Mouse (Mus musculus) gastrocnemius, adult 2 months (tissue): Measurements from ENCODE around the gene Lamb3. TPM values are rescaled to one million over a fixed set of nuclear protein-coding genes. Genes with fewer than 3 reads are reported as not detected.
"Not testable (repeated sequence)": the region's sequence is repeated elsewhere in the genome, so short reads cannot be mapped to it uniquely, and the experiment has no call there.

Experiments used
- DNase-seq: peaks from one replicate; pipeline ENCODE4 v3.0.0; 2022
- H3K27ac ChIP-seq: fragments of 200-600 bp; 2 replicates; pipeline ENCODE4 v1.8.1; 2022; ENCODE audit warnings: mild to moderate bottlenecking
- H3K4me3 ChIP-seq: fragments of 200-600 bp; 2 replicates; pipeline ENCODE4 v1.8.1; 2022; ENCODE audit warnings: mild to moderate bottlenecking, moderate library complexity
- CTCF ChIP-seq: fragments of 200-600 bp; IDR thresholded peaks from 2 replicates; pipeline ENCODE4 v1.8.1; 2022; ENCODE audit warnings: antibody characterized with exemption, mild to moderate bottlenecking, moderate library complexity
- intact Hi-C: fragments of 180-260 bp; cut with DNase I; formaldehyde crosslinking; loops from one replicate; pipeline ENCODE4 v1.15.1; 2025
- total RNA-seq, 2 experiments: library from RNA; stranded (reverse); gene quantifications; 2 replicates each; pipeline ENCODE4 v1.2.3; 2021

The Lamb3 gene
- total RNA-seq, 2 experiments from 2014 or later = 3.7 to 5.4 TPM

DNA sequence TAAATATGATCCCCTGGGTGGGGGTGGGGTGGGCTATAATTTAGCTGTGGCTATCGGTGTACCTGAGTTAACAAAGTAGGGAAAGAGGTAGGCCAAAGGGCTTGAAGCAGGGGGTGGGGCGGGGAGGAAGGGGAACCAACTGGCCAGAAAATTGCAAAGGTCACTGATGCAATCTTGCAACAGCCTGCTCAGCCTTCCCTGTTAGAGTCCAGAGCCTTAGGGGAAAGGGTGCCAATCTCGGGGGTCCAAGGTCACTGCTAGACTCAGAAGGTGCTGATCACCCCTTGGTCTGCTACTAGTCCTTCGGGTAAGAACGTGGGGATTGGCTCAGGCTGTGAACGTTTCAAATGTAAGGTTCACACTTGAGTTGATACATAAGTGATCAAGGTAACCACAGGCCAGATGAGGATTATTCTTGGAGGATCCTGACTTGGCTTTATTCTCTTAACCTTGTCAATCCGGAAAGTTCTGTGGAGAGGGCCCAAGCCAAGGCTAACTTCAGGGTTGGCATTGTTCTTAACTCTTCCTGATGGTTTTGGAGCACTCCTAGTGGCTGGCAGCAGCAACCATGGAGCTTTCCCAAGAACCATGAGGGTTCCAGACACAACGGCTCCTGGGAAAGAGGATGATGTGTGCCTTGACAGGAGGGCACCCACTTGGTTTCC lies 67.0 kb downstream of the Lamb3 start:
- DNase-seq = peak; percentile 34
- no peak overlapping the region for H3K4me3 ChIP-seq
- intact Hi-C loops = no loop called here
- TF ChIP-seq CTCF = no peak
- H3K27ac ChIP-seq = peak overlapping the region; percentile 74

DNA sequence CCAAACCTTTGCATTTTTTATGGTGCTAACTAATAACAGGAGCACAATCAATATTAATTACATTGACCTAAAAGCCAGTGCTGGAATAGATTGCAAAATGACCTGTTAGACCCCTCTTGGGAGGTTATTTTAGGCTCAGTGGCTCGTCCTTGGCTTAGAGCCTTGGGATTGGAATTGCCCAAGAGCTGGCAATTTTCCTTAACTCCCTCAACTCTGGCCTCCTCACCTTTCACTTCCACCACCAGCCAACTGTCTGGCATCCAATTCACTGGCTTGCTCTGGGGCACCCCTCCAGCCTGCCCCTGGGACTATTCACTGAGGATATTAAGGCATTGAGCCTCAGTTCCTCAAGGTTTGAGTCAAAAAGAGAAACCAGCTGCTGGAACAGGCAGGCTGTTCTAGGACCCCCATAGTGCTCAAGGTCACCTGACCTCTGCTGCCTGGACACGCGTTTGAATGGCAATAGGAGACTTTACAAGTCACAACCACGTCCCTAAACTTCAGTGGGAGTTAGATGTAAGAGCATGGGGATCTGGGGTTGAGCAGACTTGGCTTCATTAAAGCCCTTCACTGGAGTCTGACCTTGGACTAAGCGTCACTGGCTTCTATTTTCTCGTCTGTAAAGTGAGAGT lies 71.0 kb downstream of the Lamb3 start:
- peak; percentile 87 for DNase-seq
- Histone ChIP-seq H3K27ac (peak overlapping the region; percentile 83), H3K4me3 (no peak overlapping the region)
- TF ChIP-seq CTCF = no peak
- intact Hi-C loops = loop anchor here (1.0 kb wide), 1 partner anchor 35 kb away; no protein-coding TSS in a partner anchor

DNA sequence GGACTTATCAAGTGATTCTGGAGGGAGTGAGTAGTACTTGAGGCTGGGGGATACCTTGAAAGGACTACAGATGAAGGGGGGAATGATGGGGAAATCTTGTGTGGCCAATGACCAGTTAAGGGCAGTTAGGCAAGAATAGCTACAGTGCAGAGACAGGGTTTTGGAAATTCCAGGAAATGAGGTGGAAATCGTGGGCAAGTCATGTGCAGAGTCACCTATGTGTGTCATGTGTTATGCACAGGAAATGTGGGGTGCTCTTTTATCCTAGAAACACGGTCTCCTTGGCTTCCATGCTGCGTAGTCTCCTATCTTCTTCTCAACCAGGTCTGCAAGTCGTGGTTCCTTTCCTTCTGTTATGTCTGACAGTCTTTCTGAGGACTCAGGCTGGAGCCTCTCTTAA lies 72.0 kb downstream of the Lamb3 start:
- intact Hi-C loops = loop anchor here (1.0 kb wide), 1 partner anchor 34 kb away; no protein-coding TSS in a partner anchor
- Histone ChIP-seq H3K27ac (no peak overlapping the region), H3K4me3 (no peak overlapping the region)
- DNase-seq = no peak
- no peak for TF ChIP-seq CTCF

DNA sequence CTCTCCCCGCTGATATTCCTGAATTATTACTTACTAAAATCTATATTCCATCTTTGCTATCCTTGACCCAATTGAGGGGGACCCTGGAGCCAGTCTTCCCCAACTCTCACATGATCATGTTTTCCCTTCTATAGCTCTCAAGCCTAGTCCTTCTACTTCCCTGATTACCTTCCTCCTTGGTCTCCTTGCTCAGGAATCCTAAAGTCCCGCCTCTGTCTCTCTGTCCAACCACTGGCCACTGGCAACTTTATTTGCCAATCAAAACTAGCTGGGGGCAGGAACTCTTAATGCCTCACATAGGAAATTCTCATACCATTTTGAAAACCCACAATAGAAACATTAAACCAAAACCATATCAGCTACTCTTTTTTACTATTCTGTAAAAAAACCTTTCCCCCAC lies 73.8 kb downstream of the Lamb3 start:
- intact Hi-C loops = no loop called here
- H3K4me3 ChIP-seq = no peak overlapping the region
- no peak overlapping the region for H3K27ac ChIP-seq
- TF ChIP-seq CTCF = no peak
- no peak for DNase-seq

DNA sequence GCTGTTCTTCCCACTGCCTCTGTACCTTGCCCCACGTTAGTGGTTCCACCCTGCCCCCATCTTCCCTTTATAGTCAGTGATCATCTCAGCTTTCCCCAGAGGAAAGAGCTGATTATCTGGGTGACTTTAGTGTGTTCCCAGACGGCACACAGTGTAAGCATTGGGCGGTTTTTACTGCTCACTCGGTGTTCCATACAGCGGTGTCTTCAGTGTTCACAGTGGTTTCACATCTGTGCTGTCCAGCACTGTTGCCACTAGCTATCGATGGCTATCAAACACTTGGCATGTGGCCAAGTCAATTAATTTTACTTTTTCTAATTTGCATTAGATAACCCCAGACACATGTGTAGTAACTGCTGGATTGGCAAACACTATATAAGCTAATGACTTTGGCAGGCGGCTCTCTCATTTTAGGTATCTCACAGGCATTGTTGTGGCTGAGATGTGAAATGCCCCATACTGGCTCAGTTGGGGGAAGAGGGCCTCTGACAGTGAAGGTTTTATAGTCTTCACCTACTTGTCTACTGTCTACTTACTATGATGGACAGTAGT lies 76.8 kb downstream of the Lamb3 start:
- no peak overlapping the region for H3K27ac ChIP-seq
- DNase-seq = no peak
- no peak overlapping the region for H3K4me3 ChIP-seq
- no peak for TF ChIP-seq CTCF
- intact Hi-C loops = no loop called here

GRCm38 (mm10) chr1:193285766-193286325 lies 78.3 kb downstream of the Lamb3 start:
- H3K27ac ChIP-seq, H3K4me3 ChIP-seq, DNase-seq, intact Hi-C loops: not testable (repeated sequence)

GRCm38 (mm10) chr1:193287578-193287977 lies 80.1 kb downstream of the Lamb3 start:
- no peak for TF ChIP-seq CTCF
- no peak for DNase-seq
- no peak overlapping the region for H3K4me3 ChIP-seq
- H3K27ac ChIP-seq = no peak overlapping the region
- intact Hi-C loops = no loop called here

- no peak overlapping the region for H3K4me3 ChIP-seq
- intact Hi-C loops = no loop called here
- H3K27ac ChIP-seq = no peak overlapping the region
- TF ChIP-seq CTCF = no peak
- no peak for DNase-seq
Observed at GRCm38 (mm10) chr1:193289076-193289475, 81.6 kb downstream of the Lamb3 start.

GRCm38 (mm10) chr1:193289914-193290313 lies 82.4 kb downstream of the Lamb3 start:
- H3K4me3 ChIP-seq = no peak overlapping the region
- no peak for TF ChIP-seq CTCF
- no peak for DNase-seq
- no peak overlapping the region for H3K27ac ChIP-seq
- intact Hi-C loops = no loop called here

DNA sequence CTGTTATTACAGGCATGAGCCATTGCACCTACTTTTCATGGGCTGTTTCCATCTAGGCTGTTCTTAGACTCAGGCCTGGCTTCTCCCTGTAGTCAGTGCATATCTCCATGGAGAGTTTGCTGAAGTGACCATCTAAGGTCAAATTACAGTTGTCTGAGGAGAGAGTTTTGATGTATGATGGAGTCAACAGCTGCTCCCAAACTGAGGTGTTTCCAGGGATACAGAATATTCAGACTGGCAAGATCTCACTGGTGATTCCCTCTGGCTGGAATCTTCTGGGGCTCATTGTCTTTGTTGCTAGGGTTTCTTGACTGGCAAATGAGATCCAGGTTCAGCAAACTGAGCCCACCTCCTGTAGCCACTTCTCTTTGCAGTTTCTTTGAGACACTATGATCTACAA lies 83.2 kb downstream of the Lamb3 start:
- no peak for TF ChIP-seq CTCF
- intact Hi-C loops = no loop called here
- Histone ChIP-seq H3K4me3 (no peak overlapping the region), H3K27ac (no peak overlapping the region)
- DNase-seq = no peak

DNA sequence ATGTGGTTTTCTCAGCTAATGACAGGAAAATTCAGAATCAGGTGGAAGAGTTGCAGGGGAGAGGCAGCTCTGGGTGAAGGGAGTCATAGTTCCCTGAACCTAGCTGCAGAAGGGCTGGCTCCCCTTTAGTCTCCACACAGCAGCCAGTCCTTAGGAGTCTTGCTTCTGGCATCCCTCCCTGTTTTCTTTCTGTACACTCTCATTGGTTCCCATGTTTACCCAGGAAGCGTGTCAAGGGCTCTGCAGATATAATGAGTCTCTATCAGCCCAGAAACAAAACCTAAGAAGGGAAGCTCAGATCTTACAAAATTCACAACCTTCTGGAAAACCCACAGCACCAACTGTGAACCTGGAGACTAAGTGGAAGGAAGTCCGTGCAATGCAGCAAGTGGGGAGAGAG lies 85.5 kb downstream of the Lamb3 start:
- no peak for DNase-seq
- no peak for TF ChIP-seq CTCF
- no peak overlapping the region for H3K27ac ChIP-seq
- no peak overlapping the region for H3K4me3 ChIP-seq
- intact Hi-C loops = no loop called here

DNA sequence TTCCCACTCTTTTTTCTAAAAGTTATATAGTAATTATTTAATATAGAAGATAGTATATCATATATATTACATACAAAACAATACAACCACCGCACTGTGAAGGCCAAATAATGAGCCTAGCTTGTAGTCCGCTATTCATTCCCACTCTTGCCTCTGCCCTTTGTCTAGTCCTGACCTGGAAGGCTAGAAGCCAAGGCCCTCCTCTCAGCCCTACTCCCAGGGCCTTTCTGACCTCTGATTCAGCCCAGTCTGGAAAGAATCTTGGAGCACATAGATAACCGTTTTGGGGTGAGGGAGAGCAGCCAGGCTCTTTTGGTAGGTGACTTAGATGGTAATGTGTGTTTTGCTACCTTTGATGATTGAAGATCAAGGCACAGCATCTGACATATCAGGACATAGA lies 86.4 kb downstream of the Lamb3 start:
- TF ChIP-seq CTCF = no peak
- intact Hi-C loops = no loop called here
- Histone ChIP-seq H3K4me3 (no peak overlapping the region), H3K27ac (no peak overlapping the region)
- no peak for DNase-seq

DNA sequence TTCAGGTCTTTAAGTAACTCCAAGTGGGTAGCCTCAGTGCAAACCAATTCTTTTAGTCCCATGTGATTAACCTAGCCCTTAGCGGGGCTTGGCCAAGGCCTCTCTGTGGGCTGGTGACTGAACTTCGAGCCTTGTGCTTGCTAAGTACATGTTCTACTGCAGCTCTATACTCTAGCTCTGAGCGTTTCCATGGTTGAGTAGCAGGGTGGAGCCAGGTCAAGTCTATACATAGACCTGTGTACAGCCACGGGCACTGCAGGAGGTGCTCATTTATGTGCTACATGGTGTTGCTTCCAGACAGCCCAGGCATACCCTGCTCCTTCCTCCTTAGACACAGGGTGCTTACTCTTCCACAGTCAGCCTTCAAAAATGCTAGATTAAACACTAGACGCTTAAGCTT lies 88.4 kb downstream of the Lamb3 start:
- no peak for DNase-seq
- intact Hi-C loops = no loop called here
- Histone ChIP-seq H3K4me3 (no peak overlapping the region), H3K27ac (no peak overlapping the region)
- TF ChIP-seq CTCF = no peak
